Mouse (Mus musculus): ENCODE results near the gene Piezo1.

DNA sequence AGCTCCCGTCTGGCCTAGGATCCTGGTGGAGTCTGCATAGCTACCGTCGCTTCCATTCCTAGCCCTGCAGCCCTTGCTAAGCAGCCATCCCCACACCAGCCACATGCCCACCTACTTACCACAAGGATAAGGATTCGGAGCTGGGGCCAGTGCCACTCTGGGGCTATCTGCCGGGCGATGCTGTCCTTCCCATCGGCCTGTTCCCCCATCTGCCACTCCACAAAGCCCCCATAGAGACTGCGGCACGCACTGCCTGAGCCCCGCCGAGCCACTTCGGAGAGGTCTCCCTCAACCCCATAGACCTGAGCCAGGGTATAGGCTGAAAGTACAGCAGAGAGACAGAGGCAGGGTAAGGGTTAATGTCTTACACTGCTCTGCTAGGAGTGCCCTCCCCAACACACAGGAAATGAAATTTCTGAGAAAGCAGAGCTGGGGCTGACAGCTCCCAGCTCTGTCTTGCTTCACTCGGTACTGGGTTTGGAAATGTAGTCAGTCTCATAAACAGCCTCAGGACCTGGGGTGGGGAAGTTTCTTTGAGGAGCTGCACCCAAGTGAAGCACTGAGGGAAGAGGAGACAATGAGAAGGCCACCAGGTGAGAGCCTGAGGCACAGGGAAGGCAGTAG, 113.3 kb downstream of the Piezo1 start:
- TF ChIP-seq GATA1 (IDR thresholded peaks at IDR 0.05; ENCODE audit: low read length) (no peak), TAL1 (IDR thresholded peaks at IDR 0.05; ENCODE audit: low read length) (no peak)

Measured in erythroblast, embryonic 14.5 days (primary cell).